ENCODE assay signal across 36 mouse cellular contexts in genomic region chr4:137081401-137081800, GRCm38 (mm10).
"Had no signal": no experiment of that assay in that cellular context is flagged by ENCODE, and none has a peak within 500 bp of the region (broad histone marks: within the 10 kb centered on the region; RNA-seq: fewer than 3 reads in every experiment).

No protein-coding gene starts in this region.

- H3K4me3 ChIP-seq: heart, adult 2 months; heart, embryonic 10.5 days; heart, embryonic 12.5 days; heart, embryonic 13.5 days; heart, embryonic 15.5 days; hindbrain, embryonic 10.5 days; hindbrain, embryonic 12.5 days; hindbrain, embryonic 13.5 days; hindbrain, embryonic 15.5 days; intestine, embryonic 15.5 days; kidney, embryonic 15.5 days; layer of hippocampus, adult 2 months had no signal

- H3K27ac ChIP-seq: heart, adult 2 months; heart, embryonic 10.5 days; heart, embryonic 13.5 days; heart, embryonic 15.5 days; hindbrain, embryonic 10.5 days; hindbrain, embryonic 12.5 days; hindbrain, embryonic 13.5 days; hindbrain, embryonic 14.5 days; hindbrain, embryonic 15.5 days; hindbrain, postnatal 0 days; intestine, embryonic 15.5 days; kidney, embryonic 15.5 days; kidney, postnatal 0 days; layer of hippocampus, adult 2 months had no signal

- ATAC-seq: hindbrain, embryonic 16.5 days; hindbrain, postnatal 0 days; inflammation-experienced regulatory T-cells, adult 6 months; intestine, embryonic 15.5 days; intestine, embryonic 16.5 days; intestine, postnatal 0 days had no signal

- H3K4me1 ChIP-seq: hindbrain, embryonic 13.5 days; hindbrain, embryonic 15.5 days had no signal

- H3K9ac ChIP-seq: heart, embryonic 12.5 days; heart, embryonic 13.5 days; heart, embryonic 15.5 days; hindbrain, embryonic 12.5 days; hindbrain, embryonic 13.5 days; hindbrain, embryonic 14.5 days; hindbrain, embryonic 15.5 days; intestine, embryonic 15.5 days; kidney, embryonic 15.5 days had no signal

- DNase-seq: heart, adult 18-20 months; heart, adult 2 months; heart, postnatal 10 days; heart, postnatal 14 days; heart, postnatal 36 days; heart, postnatal 4 days; kidney, adult 11 months; kidney, adult 18-20 months; kidney, adult 2 months; kidney, adult 8-10 months; kidney, adult 9 months; kidney, postnatal 10 days; kidney, postnatal 14 days; kidney, postnatal 25 days; kidney, postnatal 36 days; kidney, postnatal 4 days; layer of hippocampus, adult 9-11 months had no signal

- H3K4me2 ChIP-seq: heart, embryonic 11.5 days; heart, embryonic 12.5 days; heart, embryonic 13.5 days; heart, embryonic 15.5 days; hindbrain, embryonic 12.5 days; hindbrain, embryonic 13.5 days; hindbrain, embryonic 14.5 days; hindbrain, embryonic 15.5 days; intestine, embryonic 15.5 days; kidney, embryonic 15.5 days had no signal

- H3K9me3 ChIP-seq: heart, embryonic 10.5 days; heart, embryonic 12.5 days; heart, embryonic 13.5 days; heart, embryonic 15.5 days; hindbrain, embryonic 10.5 days; hindbrain, embryonic 12.5 days; hindbrain, embryonic 13.5 days; hindbrain, embryonic 15.5 days; intestine, embryonic 15.5 days; kidney, embryonic 15.5 days had no signal

- H3K36me3 ChIP-seq: heart, embryonic 10.5 days; heart, embryonic 12.5 days; heart, embryonic 13.5 days; heart, embryonic 15.5 days; hindbrain, embryonic 10.5 days; hindbrain, embryonic 12.5 days; hindbrain, embryonic 13.5 days; hindbrain, embryonic 15.5 days; intestine, embryonic 15.5 days; kidney, embryonic 15.5 days had no signal

- H3K27me3 ChIP-seq: hindbrain, embryonic 15.5 days; intestine, embryonic 15.5 days had no signal
